Mouse (Mus musculus) left cerebral cortex, adult 18-20 months (tissue): Measurements from ENCODE around the gene Ndufb2. TPM values are rescaled to one million over a fixed set of nuclear protein-coding genes. Genes with fewer than 3 reads are reported as not detected.

Source experiments
- DNase-seq, 2 experiments: peaks; one replicate each; pipeline ENCODE4 v3.0.0; 2021 to 2022; ENCODE audit warnings: low spot score in 2 of 2, mixed read lengths in 1 of 2
- total RNA-seq, 2 experiments: library from RNA; stranded (reverse); gene quantifications; 2 replicates each; pipeline ENCODE4 v1.2.3; 2021

Gene Ndufb2
- total RNA-seq, 2 experiments from 2014 or later: 173 to 197 TPM

GRCm38 (mm10) chr6:39574951-39575350 is 17.4 kb upstream of the Ndufb2 start:
- no peak for DNase-seq

DNA sequence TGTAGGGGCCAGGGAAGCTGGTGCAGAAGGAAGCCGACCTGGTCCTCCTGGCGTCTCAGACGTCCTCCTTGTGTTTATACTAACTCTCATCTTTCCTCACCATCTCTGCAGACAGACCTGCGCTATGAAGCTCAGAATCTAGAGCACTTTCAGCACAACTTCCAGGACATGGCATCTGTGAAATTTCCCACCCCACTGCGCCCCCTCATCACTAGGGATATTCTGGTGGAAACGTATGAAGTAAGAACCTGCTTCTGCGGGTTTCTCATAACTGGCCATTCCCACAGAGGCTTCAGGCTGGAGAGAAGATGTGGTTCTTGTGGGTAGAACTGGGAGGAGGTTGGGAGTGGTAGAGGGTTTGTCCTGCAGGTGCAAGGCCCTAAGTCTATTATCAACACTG is 12.8 kb upstream of the Ndufb2 start:
- DNase-seq: peak; percentile 25 to 55

DNA sequence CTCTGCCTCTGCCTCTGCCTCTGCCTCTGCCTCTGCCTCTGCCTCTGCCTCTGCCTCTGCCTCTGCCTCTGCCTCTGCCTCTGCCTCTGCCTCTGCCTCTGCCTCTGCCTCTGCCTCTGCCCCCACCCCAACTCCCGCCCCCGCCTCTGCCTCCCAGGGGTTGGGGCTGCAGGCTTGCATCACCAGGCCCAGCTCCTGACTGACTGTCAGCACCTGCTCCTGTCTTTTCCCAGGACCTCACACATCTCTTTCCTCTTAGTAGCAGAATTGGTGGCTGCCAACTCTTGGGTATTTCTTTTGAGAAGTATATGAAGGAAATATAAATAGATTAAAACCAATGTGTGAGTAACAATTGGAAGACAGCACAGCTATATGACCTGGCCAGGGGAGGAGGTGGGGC is 11.8 kb upstream of the Ndufb2 start:
- no peak for DNase-seq

GRCm38 (mm10) chr6:39581087-39581784 is 11.1 kb upstream of the Ndufb2 start:
- no peak for DNase-seq

- DNase-seq: no peak
Measured at GRCm38 (mm10) chr6:39585517-39585916, 6.9 kb upstream of the Ndufb2 start, which contains the start of gene Gm42420. Gene Gm42420, plus strand, starts transcription at chr6:39585753.

GRCm38 (mm10) chr6:39591481-39591880 is 893 bp upstream of the Ndufb2 start:
- no peak for DNase-seq

- no peak for DNase-seq
Measured at GRCm38 (mm10) chr6:39600851-39601250, 8.5 kb downstream of the Ndufb2 start.

GRCm38 (mm10) chr6:39601828-39602227 is 9.5 kb downstream of the Ndufb2 start:
- DNase-seq: no peak

GRCm38 (mm10) chr6:39604565-39604964 is 12.2 kb downstream of the Ndufb2 start:
- peak in 1 of 2 experiments; percentile 32 for DNase-seq

DNA sequence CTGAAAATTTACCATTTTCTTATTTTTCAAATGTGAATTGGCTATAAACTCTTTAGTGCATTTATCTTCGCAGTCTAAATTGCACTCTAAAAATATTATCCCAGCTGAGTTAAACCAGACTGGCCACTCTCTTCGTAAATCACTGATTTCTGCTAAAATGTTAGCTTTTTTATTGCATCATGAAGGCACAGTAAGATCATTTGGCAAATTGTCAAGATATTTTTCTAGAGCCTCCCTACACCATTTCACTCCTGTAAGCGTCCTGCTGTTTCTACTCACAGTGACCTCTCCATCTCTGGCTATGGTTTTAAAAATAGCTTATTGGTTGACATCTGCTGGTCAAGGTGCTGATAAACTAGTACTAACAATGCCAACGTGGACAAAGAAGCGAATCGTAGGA is 13.7 kb downstream of the Ndufb2 start:
- no peak for DNase-seq

GRCm38 (mm10) chr6:39606862-39607261 is 14.5 kb downstream of the Ndufb2 start:
- no peak for DNase-seq

DNA sequence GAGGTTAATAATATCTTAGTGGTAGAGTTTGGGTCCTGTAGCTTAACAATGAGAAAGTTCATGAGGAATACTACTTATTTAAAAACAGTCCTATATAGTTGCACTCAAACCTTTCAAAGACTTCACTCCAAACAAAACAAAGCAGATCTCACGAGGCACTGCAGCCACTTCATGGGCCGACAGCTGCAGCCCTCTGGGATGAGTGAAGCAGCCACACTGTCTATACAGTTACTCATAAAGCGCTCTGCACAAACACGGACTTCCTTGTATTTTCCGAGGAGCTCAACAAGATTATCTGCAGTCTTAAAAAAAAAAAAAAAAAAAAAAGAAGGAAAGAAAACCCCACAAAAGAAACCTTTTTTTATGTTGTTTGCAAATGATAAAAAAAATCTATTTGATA is 15.0 kb downstream of the Ndufb2 start:
- DNase-seq: no peak

DNA sequence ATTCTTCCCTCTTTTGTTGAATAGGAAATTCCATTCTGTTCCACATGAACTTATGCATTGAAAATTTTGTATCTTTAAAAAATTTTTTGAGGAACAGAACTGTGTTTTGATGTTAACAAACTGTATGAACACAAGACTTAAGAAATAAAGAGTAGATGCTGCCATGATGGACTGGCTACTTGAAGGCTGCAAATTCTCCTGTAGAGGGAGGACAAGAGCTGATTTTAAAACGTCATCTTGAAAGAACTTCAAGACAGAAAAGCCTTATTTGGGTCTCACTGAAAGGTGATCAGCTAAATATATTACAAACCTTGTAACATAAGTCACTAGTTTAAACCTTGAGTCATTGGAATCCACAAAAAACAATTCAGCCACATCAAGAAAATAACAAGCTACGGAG is 17.8 kb downstream of the Ndufb2 start:
- DNase-seq: no peak

GRCm38 (mm10) chr6:39611296-39611695 is 18.9 kb downstream of the Ndufb2 start:
- DNase-seq: no peak

Other genes starting within 250 kb of the Ndufb2 start
- 10 to 100 TPM; 65.9 to 71.6 TPM for gene Slc37a3, start 214.9 kb upstream of the Ndufb2 start, total RNA-seq
- gene Rab19, start 211.4 kb upstream of the Ndufb2 start, total RNA-seq: not detected
- gene Mkrn1, start 172.1 kb upstream of the Ndufb2 start, total RNA-seq: 100 to 1,000 TPM; 130 to 131 TPM
- gene Dennd2a, start 34.7 kb upstream of the Ndufb2 start, total RNA-seq: 10 to 100 TPM; 25.6 to 26.8 TPM
- gene Adck2, start 18.7 kb upstream of the Ndufb2 start, total RNA-seq: 10 to 100 TPM; 30.7 to 35.1 TPM
- 1 to 10 TPM in 1 of 2 experiments, not detected in 1; 1.1 TPM for gene Gm42420, start 6.8 kb upstream of the Ndufb2 start, total RNA-seq
- gene Braf, start 132.9 kb downstream of the Ndufb2 start, total RNA-seq: 100 to 1,000 TPM; 113 to 115 TPM
- gene Mrps33, start 218.4 kb downstream of the Ndufb2 start, total RNA-seq: 100 to 1,000 TPM in 1 of 2 experiments, 10 to 100 TPM in 1; 92.0 to 104 TPM